Mouse (Mus musculus): ENCODE results near the gene Fam110a.

Fam110a gene

DNA sequence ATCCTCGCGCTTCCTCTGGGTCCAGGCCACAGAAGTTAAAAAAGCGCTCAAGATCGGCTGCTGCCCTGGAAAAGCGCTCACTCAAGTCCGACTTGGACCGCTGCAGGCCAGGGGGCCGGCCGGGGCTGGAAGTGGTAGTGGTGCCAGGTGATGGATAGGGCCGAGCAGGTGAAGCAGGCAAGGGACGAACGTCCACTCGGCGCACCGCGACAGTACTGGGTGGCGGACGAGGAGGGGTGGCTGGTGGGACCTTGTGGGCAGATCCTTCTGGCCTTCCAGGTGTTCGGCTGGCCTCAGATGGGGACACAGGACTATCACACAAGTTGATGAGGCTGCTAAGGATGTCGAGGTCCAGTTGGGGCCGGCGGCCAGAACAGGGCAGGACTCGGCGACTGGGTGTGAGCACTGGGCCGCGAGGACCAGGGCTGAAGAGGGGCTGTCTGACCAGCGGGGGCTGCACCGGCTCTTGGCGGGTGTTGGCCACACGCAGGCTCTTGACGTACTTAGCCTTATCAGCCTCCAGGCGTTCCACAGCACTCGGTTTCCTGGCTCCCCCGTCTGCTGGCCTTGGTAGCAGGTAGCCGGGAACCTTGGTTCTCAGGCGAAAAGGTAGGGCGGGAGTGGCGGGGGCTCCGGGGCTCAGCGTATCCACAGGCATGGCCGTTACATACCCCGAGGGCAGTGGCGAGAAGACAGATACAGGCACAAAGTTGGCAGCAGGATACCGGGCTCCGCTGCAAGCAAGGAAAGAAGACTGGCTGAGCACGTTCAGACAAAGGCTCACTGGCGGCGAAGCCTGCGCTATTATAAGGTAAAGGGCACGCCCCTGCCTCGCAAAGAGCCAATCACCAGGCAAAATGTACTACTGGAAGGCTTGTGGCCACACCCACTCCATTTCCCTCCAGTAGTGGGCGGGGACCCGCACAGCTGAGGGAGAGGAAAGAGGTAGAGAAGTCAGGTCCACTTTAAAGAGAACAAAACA, 9.5 kb downstream of the Fam110a start:
- DNase-seq (ENCODE audit: low read depth, low spot score), result no peak

GRCm38 (mm10) chr2:151969396-151969795, 10.6 kb downstream of the Fam110a start:
- DNase-seq (ENCODE audit: low read depth, low spot score), result no peak

DNA sequence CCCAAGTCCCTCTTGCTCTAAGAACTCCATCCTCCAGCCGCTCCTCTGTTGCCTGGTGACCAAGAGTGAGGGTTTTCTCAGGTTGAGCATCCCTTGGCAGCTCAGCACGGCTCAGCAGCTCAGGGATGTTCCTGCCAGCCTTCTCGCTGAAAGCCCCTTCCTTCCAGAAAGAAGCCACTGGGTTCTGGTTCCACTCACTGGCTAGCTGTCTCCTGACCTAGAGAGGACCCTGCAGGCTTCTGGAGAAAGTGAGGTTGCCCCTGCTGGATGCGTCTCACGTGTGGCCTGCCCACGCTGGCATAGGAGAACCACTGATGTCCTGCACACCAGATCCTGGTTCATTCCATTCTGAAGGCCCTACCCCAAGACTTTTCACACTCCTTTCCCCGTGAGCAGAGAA, 11.0 kb downstream of the Fam110a start:
- DNase-seq (ENCODE audit: low read depth, low spot score), result no peak

DNA sequence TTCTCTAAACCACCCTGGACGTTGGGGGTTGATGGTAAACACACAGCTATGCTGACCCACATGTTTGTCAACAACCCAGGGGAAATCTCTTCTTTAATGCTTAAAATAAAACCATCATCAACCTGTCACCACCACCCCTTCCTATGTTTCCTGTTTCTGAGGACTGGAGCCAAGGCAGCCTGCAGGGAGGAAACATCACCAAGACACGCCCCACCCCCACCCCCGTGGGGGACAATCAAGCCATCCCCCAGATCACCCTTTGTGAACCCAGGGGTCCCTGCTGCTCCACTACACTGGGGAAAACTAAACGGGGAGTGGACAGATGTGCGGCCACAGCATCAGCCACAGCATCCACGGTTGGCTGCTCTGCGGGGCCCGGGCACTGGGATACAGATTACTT, 11.6 kb downstream of the Fam110a start:
- no peak for DNase-seq (ENCODE audit: low read depth, low spot score)

DNA sequence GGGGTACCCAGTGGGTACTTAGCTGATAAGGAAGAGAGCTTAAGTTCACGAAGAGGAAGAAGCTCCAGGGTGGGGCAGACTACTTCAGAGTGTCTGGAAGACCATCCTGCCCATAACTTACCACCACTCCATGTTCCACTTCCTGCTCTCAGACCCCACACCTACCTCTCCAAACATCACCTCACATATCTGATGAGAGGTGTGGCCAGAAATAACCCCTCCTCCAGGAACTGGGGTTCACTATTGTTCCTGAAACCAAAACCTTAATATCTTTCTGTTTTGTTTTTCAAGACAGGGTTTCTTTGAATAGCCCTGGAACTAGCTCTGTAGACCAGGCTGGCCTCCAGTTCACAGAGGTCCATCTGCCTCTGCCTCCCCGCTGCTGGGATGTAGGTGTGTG, 12.2 kb downstream of the Fam110a start:
- DNase-seq (ENCODE audit: low read depth, low spot score), result no peak

DNA sequence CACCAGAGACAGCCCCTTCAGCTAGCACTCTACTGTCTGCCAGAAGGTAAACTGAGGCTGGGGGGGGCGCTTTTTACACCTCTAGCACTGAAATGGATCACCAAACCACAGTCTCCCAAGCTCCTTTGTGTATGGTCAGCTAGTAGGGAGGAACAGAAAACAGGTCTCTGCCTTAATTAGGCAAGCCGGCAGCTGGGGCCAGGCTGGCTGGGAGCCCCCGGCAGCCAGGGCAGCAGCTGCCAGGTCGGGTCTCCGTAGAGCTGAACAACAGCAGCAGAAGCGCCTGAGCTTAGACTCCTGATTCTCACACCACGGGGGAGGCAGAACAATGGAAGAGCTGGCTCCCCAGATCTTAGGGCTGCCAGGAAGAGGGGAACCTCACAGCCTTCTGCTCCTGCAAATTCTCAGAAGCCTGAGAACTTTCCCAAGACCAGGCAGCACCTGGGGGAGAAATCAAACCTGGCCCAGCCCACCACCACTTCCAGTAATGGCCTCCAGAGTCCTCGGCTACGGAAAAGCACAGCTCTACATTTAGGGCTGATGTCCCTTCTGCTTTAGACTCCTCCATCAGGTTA, 12.8 kb downstream of the Fam110a start:
- no peak for DNase-seq (ENCODE audit: low read depth, low spot score)

DNA sequence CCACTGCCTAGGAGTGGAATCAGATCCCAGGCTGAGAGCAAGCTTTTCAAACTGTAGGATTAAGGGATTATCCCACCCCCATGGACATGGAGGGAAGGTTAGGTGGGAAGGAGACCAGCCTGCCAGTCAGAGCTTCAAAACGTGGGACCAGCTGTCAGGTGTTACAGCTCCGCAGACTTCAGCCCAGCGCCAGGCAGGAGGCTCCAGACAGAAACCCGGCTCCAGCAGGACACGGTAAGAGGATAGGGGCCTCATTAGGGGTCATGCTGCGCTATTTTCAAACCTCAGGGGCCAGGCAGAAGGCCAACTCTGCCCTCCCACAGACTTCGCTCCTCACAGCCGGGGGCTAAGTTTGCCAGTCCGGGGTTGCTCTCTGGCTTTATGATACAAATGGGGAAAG, 16.0 kb downstream of the Fam110a start:
- DNase-seq (ENCODE audit: low read depth, low spot score), result no peak

DNA sequence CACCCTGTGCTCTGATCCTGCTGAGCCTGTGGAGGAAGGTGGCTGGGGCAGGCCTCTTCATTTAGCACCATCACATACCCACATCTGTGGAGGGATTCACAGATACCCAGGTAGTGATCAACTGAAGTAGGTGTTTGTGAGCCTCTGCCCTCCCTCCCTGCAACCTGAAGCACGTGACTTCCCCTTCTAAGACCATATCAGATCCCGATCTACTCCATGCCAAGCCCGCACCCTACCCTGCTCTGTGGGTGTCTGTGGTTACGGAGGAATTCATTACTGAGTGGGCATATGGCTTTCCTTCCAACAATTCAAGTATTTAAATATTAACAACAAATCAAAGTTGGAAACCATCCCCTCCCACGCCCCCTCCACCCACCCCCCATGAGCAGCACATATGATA, 16.7 kb downstream of the Fam110a start:
- DNase-seq (ENCODE audit: low read depth, low spot score), result no peak

DNA sequence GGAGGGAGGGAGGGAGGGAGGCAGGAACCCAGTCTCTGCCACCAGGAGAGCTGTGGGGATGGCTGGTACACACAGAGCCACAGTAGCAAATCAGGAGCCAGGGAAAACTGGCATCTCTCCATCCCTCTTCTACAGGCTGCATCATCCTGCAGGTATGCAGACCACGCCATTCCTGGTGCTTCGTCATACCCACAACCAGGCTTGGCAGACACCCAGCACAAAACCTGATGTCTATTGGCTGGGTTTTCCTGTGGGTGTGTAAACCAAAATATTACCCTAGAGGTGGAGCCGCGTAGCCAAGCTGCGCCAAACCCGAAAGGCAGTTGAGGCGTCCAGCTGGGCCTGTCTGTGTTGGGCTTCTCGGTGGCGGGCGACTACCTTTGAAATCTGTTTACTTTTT, 17.5 kb downstream of the Fam110a start:
- peak; percentile 100 for DNase-seq (ENCODE audit: low read depth, low spot score)

DNA sequence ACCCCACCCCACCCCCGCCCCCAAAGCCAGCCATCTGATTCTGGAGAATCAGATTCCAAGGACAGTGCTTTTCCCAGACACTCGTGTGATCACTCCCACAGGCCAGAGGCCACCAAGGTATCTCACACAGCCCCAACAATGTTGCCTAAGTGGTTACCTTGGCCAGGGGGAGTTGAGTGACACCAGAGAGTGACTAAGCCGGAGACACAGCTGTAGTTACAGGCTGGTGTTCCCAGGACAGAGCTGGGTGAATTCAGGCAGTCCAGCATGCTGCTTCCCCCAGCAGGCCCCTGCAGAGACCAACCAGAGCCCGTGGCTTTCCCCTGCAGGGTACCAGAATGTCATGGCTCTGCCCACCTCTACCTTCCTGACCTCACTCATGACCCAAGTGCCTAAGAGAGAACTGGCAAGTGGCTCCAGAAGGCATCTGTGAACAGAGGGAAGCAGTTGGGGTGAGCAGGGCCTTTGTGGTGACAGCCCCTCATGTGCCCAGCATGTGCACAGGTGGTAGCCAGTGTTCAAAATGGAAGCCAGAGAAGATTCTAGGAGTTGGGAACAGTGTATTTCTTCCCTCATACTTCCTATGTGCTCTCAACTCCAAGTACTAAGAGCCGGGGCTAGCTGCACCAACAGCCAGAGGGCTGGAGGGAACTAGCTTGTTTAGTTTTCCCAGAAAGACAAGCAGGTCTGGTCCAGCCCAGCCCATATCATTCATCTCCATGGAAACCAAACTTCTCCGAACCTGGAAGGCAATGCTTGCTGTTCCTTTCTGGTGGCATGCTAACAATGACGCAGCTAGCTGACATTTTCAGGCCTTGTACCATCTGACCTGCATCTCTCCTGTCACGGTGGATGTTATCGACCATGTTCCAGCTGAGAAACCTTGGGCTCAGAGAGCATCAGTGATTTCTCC, 18.5 kb downstream of the Fam110a start:
- peak; percentile 41 for DNase-seq (ENCODE audit: low read depth, low spot score)

- peak; percentile 81 for DNase-seq (ENCODE audit: low read depth, low spot score)
Measured at GRCm38 (mm10) chr2:151959274-151959673, 20.7 kb downstream of the Fam110a start.

DNA sequence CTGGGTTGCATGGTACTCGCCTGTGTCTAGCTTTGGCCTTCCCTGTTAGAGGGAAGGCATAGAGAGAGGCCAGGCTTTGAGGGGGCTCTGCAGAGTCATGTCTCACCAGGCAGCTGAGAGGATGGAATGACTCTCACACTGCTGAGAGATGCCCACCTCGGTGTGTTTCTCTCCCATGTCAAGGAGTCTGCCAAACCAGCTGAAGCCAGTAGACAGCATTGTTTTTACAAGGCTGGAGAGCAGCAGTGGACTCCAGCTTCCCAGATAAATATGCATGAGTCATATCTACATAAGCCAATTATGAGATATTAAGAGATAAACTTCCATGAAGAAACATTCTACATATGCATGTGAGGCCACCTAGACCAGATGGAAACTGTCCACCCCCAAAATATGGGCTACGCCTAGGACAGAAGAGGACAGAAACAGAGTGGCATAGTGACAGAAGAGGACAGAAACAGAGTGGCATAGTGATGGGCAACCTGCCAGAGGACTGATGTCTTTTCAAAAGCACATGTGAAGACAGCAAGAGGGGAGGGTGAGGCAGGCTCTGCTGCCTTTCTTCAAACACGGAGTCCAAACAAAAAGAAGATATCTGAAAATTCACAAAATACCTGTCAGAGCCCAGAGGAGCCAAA, 23.4 kb downstream of the Fam110a start:
- DNase-seq (ENCODE audit: low read depth, low spot score), result peak; percentile 79

DNA sequence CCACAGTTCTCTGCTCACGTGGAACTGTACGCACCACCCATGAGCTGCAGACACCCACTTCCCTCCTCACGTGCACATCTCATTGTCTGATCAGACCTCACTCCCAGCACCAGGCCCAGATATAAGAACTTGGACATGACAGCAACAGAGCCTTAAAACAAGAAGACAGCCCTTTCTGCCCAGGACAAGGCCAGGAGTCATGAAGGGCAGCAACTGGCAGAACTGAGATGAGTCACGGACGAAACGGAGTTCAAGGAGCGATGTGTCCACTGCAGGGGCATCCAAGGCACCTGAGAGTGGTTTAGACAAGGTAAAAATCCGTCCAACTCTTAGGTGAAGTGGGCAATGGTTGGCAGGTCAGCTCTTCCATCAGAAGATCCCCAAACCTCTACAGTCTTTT, 26.4 kb downstream of the Fam110a start:
- DNase-seq (ENCODE audit: low read depth, low spot score), result no peak

DNA sequence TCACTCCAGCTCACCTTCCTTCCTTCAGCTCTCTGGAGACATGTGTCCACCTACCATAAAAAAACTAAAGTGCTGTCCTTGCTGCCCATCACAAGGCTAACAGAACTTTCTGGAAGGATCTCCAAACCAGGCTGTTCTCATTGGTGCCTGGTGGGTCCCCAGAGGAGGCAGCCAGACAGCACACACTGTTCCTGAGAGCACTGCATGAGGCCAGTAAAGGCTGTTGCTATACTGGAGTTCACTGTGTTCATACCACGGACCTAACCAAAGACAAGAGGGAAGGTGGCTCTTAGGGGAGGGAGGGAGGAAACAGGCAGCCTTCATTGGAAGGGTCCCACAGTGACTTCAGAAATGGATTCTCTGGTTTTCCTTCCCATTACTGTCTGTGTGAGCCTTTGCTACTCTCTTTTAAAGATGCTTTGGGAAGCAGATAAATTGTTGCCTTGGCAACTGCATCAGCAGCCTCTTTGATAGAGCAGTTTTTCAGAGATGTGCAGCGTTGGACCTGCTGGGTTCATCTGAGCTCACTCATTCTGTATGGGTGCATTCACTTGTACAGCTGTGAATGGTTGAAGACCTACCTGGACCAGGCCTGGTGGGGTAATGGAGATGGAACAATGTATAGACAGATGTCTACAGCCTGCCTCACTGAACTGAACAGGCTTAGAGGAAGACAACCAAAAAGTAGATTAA, 30.8 kb downstream of the Fam110a start:
- DNase-seq (ENCODE audit: low read depth, low spot score), result no peak

DNA sequence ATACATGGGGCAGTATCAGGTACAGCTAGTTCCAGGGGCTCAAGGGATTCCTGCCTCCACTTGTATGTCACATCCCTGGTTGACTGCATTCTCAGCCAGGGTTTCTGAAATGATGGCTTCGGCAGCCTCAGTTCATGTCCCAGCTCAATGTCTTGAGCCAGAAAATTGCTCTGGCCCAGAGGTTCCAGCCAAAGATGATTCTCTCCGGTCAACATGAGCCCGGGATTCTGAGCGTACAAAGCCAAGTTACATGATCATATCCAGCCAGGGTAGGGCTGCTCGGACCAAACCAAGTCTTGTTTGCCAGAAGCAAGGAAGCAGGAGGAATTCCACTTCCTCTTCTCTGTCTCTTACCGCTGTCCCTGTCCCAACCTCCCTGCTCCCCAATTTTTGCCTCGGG, 31.7 kb downstream of the Fam110a start:
- no peak for DNase-seq (ENCODE audit: low read depth, low spot score)

- no peak for DNase-seq (ENCODE audit: low read depth, low spot score)
Measured at GRCm38 (mm10) chr2:151947617-151948016, 32.4 kb downstream of the Fam110a start.

DNA sequence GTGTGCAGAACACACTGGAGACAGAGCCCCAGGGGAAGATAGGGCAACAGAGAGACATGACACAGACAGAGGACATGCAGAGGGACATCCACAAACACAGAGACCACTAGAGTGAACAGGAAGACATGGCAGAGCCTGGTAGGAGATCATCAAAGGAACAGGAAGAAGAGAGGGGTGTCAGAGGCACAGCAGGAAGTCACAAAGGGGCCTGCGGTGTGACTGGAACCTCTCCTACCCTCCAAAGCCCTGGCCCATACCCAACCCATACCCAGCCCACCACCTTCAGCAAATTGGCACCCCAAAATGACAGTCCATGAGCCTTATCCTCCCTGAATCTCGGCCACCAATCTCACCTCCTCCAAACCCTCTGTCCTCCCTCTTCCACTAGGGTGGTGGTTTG, 35.9 kb downstream of the Fam110a start:
- no peak for DNase-seq (ENCODE audit: low read depth, low spot score)

- DNase-seq (ENCODE audit: low read depth, low spot score), result no peak
Measured at GRCm38 (mm10) chr2:151941269-151941668, 38.8 kb downstream of the Fam110a start.

GRCm38 (mm10) chr2:151939651-151940420, 40.2 kb downstream of the Fam110a start:
- no peak for DNase-seq (ENCODE audit: low read depth, low spot score)

GRCm38 (mm10) chr2:151938780-151939200, 41.2 kb downstream of the Fam110a start:
- DNase-seq (ENCODE audit: low read depth, low spot score), result peak; percentile 39
